Mouse (Mus musculus) ES-E14 (cell line): ENCODE measurements at regions not wholly inside any gene's neighbourhood (a gene's known extent, or its start where the extent isn't known, plus 50 kb on each side); places are given as distances from the start of the nearest gene placed in this dataset.

Source experiments
- DNase-seq: peaks from one replicate; pipeline ENCODE4 v3.0.0-alpha.2; 2013; ENCODE audit warnings: low read depth, low spot score
- H3K27ac ChIP-seq: 2 replicates; pipeline ENCODE4 v1.5.1; 2012; ENCODE audit warnings: low read depth, mild to moderate bottlenecking, low read length, moderate library complexity, mixed read lengths; ENCODE audit not compliant: poor library complexity, insufficient read depth, severe bottlenecking
- H3K36me3 ChIP-seq: 2 replicates; pipeline ENCODE4 v1.6.1; 2012; ENCODE audit warnings: mild to moderate bottlenecking, low read length, moderate library complexity, mixed read lengths; ENCODE audit not compliant: control insufficient read depth, poor library complexity, insufficient read depth, severe bottlenecking
- H3K4me1 ChIP-seq, 2 experiments: fragments of 150-350 bp in 1 of 2; sonication (generic) in 1 of 2; 2 replicates each; pipeline ENCODE4 v1.6.1; 2012; ENCODE audit warnings: low read length in 2 of 2, mild to moderate bottlenecking in 1 of 2, mixed read lengths in 1 of 2; ENCODE audit not compliant: control insufficient read depth in 2 of 2, insufficient read depth in 2 of 2, poor library complexity in 1 of 2
- H3K4me3 ChIP-seq, 2 experiments: fragments of 150-350 bp in 1 of 2; sonication (generic) in 1 of 2; 2 replicates each; pipeline ENCODE4 v1.5.1; 2012; ENCODE audit warnings: low read length in 2 of 2, low read depth in 1 of 2, mild to moderate bottlenecking in 1 of 2, mixed read lengths in 1 of 2; ENCODE audit not compliant: insufficient read depth in 1 of 2, poor library complexity in 1 of 2, severe bottlenecking in 1 of 2
- H3K9ac ChIP-seq: 2 replicates; pipeline ENCODE4 v1.6.1; 2012; ENCODE audit warnings: low read depth, mild to moderate bottlenecking, low read length, mixed read lengths; ENCODE audit not compliant: poor library complexity, insufficient read depth, severe bottlenecking
- H3K9me3 ChIP-seq: fragments of 150-350 bp; sonication (generic); 2 replicates; pipeline ENCODE4 v1.6.1; 2012; ENCODE audit warnings: low read depth, mild to moderate bottlenecking, low read length; ENCODE audit not compliant: control insufficient read depth, insufficient read depth
- CHD2 ChIP-seq: IDR thresholded peaks from 2 replicates; pipeline ENCODE4 v1.6.1; 2014; ENCODE audit warnings: mild to moderate bottlenecking, low read depth, low read length, inconsistent platforms
- HCFC1 ChIP-seq: IDR thresholded peaks from 2 replicates; pipeline ENCODE4 v1.6.1; 2012; ENCODE audit warnings: low read length, inconsistent platforms, borderline replicate concordance; ENCODE audit not compliant: insufficient read depth
- MAFK ChIP-seq: IDR thresholded peaks from 2 replicates; pipeline ENCODE4 v1.6.1; 2014; ENCODE audit warnings: mild to moderate bottlenecking, low read depth, low read length, inconsistent platforms; ENCODE audit not compliant: insufficient read depth
- ZC3H11A ChIP-seq: IDR thresholded peaks from 2 replicates; pipeline ENCODE4 v1.6.1; 2012; ENCODE audit warnings: low read depth, mild to moderate bottlenecking, inconsistent platforms, low read length, borderline replicate concordance
- ZNF384 ChIP-seq: IDR thresholded peaks from 2 replicates; pipeline ENCODE4 v1.6.1; 2012; ENCODE audit warnings: low read depth, low read length, inconsistent platforms
- in situ Hi-C, 2 experiments: fragments of 600-800 bp; cut with MboI; formaldehyde crosslinking; loops; one replicate each; pipeline ENCODE4 v1.15.1; 2025; ENCODE audit warnings: low sequenced_read_pairs in 2 of 2, inconsistent platforms in 1 of 2; ENCODE audit not compliant: unreplicated experiment in 2 of 2

DNA sequence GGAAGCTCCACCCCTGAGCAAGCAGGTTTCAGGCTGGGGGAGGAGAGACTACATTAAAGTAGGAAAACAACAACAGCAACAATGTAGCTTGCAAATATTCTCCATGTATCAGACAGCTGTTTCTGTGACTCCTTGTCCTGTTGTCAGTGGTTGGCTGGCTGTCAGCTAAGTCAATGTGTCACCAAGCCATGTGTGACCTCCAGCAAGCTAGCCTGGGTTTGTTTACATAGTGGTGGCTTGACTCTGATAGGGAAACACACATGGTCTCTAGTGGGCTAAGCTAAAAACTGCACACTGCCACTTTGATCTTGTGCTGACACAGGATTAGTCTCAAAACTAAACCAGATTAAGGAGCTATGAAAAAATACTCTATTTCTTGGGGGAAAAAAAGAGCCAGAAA is 155.1 kb downstream of the Ccdc71l start:
- no peak for TF ChIP-seq ZNF384
- no peak for DNase-seq
- Histone ChIP-seq H3K9me3 (no peaks in the 10 kb centered on the region), H3K4me3 (no peak overlapping the region), H3K9ac (no peak overlapping the region), H3K27ac (no peak overlapping the region), H3K36me3 (no peaks in the 10 kb centered on the region), H3K4me1 (no peaks in the 10 kb centered on the region)
- in situ Hi-C loops = no loop called here

DNA sequence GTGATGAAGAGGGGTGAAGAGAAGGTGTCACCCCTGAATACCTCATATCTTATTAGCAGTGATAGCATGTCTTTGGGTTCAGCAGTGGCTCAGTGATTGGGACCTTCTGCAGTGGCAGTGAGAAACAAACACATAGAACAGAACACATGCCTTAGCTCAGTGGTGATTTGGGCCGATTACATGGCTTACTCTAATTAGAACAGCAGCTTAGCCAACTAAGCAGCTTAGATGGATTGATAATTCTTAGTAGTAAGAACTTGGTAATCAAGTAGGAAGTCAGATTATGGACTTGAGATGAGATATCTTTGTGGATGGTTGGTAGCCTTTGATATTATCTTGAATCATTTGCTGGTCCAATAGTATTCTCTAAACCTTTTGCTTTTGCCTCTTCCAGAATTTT is 167.0 kb downstream of the Ccdc71l start:
- TF ChIP-seq ZNF384 = no peak
- TF ChIP-seq HCFC1 = no peak
- TF ChIP-seq MAFK = no peak
- TF ChIP-seq CHD2 = no peak
- TF ChIP-seq ZC3H11A = no peak
- no peaks in the 10 kb centered on the region for H3K9me3 ChIP-seq
- no peak overlapping the region for H3K4me3 ChIP-seq
- no peak for DNase-seq
- H3K27ac ChIP-seq = no peak overlapping the region
- H3K36me3 ChIP-seq = no peaks in the 10 kb centered on the region
- no peaks in the 10 kb centered on the region for H3K4me1 ChIP-seq
- in situ Hi-C loops = no loop called here
- no peak overlapping the region for H3K9ac ChIP-seq

DNA sequence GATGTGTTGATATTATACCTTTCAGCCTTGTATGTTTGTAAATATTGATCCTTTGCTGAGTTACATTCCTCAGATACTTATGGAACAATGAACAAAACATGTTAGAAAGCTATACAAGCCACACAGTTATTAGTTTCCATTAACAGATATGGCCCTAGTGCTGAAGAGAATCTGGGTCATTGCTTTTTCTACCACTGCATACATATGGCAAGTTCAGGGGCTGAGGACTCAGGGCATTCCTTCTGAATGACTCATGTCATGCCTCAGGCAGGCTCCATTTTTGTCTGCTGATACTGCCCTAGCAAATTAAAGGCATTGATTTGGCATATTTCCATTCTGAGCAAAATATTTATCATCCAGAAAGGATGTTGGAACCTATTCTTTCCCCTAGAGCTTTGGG is 167.9 kb downstream of the Ccdc71l start:
- no peak overlapping the region for H3K4me3 ChIP-seq
- no peaks in the 10 kb centered on the region for H3K9me3 ChIP-seq
- no peaks in the 10 kb centered on the region for H3K4me1 ChIP-seq
- no peak for DNase-seq
- TF ChIP-seq ZC3H11A = no peak
- no peak for TF ChIP-seq ZNF384
- no peak for TF ChIP-seq MAFK
- no peak for TF ChIP-seq CHD2
- no peak for TF ChIP-seq HCFC1
- in situ Hi-C loops = no loop called here
- no peaks in the 10 kb centered on the region for H3K36me3 ChIP-seq
- H3K9ac ChIP-seq = no peak overlapping the region
- no peak overlapping the region for H3K27ac ChIP-seq

DNA sequence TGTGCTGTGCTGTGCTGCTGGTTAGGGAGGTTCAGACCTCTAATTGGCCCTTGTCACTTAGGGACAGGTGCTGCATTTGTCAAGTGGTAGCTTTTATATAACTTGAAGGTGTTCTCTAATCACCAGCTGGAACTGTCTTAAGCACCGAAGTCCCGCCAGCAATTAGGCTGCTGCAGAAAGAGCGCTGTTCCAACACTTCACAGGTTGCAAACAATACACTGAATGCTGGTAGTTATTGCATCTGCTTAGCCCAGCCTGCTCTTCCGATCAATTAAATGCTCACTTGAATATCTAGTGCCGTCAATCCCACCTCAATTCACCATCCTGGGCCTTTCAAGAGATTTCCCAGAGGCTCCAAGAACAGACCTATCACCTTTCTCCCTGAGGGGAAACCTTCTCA is 175.3 kb downstream of the Ccdc71l start:
- no peak overlapping the region for H3K4me3 ChIP-seq
- H3K9ac ChIP-seq = no peak overlapping the region
- DNase-seq = no peak
- no peaks in the 10 kb centered on the region for H3K4me1 ChIP-seq
- no peak for TF ChIP-seq MAFK
- TF ChIP-seq ZNF384 = no peak
- TF ChIP-seq HCFC1 = no peak
- no peak for TF ChIP-seq CHD2
- TF ChIP-seq ZC3H11A = no peak
- in situ Hi-C loops = no loop called here
- no peaks in the 10 kb centered on the region for H3K9me3 ChIP-seq
- H3K36me3 ChIP-seq = no peaks in the 10 kb centered on the region
- no peak overlapping the region for H3K27ac ChIP-seq

DNA sequence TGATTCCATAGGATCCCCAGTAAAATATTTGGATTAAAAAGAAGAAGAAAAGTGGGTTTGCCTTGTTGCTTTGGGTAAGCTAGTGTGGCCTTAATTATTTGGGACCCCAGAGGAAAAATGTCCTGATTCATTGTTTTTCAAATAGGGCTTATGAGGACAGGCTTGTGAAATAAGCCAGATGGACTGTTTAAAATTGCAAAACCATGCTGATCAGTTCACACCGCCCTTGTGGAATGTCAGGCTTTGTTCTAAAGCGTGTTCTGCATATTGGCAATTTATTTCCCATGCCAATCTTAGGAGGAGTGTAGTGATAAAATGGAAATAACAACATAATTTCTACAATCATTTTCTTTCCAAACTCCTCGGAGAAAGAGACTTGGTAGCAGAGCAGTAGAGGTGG is 189.3 kb downstream of the Ccdc71l start:
- in situ Hi-C loops = no loop called here

More for the DNA sequence above, 189.3 kb downstream of the Ccdc71l start:
- Histone ChIP-seq H3K4me3 (no peak overlapping the region), H3K4me1 (no peaks in the 10 kb centered on the region), H3K9me3 (no peaks in the 10 kb centered on the region), H3K36me3 (no peaks in the 10 kb centered on the region), H3K27ac (no peak overlapping the region), H3K9ac (no peak overlapping the region)
- no peak for DNase-seq
- TF ChIP-seq ZNF384 = no peak
- TF ChIP-seq ZC3H11A = no peak
- TF ChIP-seq CHD2 = no peak
- no peak for TF ChIP-seq MAFK
